Mouse (Mus musculus) myocyte (in vitro differentiated cells): Measurements from ENCODE around the gene Elp5. TPM values are rescaled to one million over a fixed set of nuclear protein-coding genes. Genes with fewer than 3 reads are reported as not detected.
A peak's percentile ranks its signal among the peaks of the same experiment; 100 is the strongest.

ENCODE experiments used
- H3K27me3 ChIP-seq: one replicate; pipeline ENCODE4 v1.6.1; 2011; ENCODE audit not compliant: control insufficient read depth, insufficient read depth, insufficient read length
- H3K36me3 ChIP-seq: one replicate; pipeline ENCODE4 v1.6.1; 2011; ENCODE audit not compliant: control insufficient read depth, insufficient read depth
- H3K4me2 ChIP-seq: one replicate; pipeline ENCODE4 v1.6.1; 2011; ENCODE audit warnings: low read depth, control low read depth
- H3K4me3 ChIP-seq: one replicate; pipeline ENCODE4 v1.5.1; 2011; ENCODE audit warnings: mild to moderate bottlenecking, control low read depth, moderate library complexity
- H3K79me2 ChIP-seq: one replicate; pipeline ENCODE4 v1.6.1; 2011; ENCODE audit not compliant: control insufficient read depth, insufficient read depth
- H3ac ChIP-seq: one replicate; pipeline ENCODE4 v1.6.1; 2011; ENCODE audit not compliant: control insufficient read depth, insufficient read length
- CEBPB ChIP-seq: IDR thresholded peaks from 2 replicates; pipeline ENCODE4 v1.6.1; 2011; ENCODE audit warnings: mild to moderate bottlenecking, moderate library complexity; ENCODE audit not compliant: poor library complexity, insufficient read depth, severe bottlenecking
- E2F4 ChIP-seq: IDR thresholded peaks from one replicate; pipeline ENCODE4 v1.6.1; 2011; ENCODE audit warnings: mild to moderate bottlenecking, control low read depth, moderate library complexity; ENCODE audit not compliant: insufficient read depth
- MAX ChIP-seq: IDR thresholded peaks from one replicate; pipeline ENCODE4 v1.6.1; 2011; ENCODE audit warnings: low read depth, mild to moderate bottlenecking, control low read depth
- MYOD1 ChIP-seq, 3 experiments: IDR thresholded peaks; one replicate each; pipeline ENCODE4 v1.6.1; 2011; ENCODE audit warnings: control low read depth in 2 of 3, low read depth in 2 of 3, mild to moderate bottlenecking in 2 of 3, moderate library complexity in 1 of 3; ENCODE audit not compliant: insufficient read length in 2 of 3, control insufficient read depth in 1 of 3
- MYOG ChIP-seq, 3 experiments: IDR thresholded peaks; one replicate each; pipeline ENCODE4 v1.6.1; 2011; ENCODE audit warnings: control low read depth in 2 of 3, low read depth in 2 of 3, mild to moderate bottlenecking in 2 of 3; ENCODE audit not compliant: insufficient read length in 2 of 3, control insufficient read depth in 1 of 3, insufficient read depth in 1 of 3
- POLR2A ChIP-seq: IDR thresholded peaks from one replicate; pipeline ENCODE4 v1.6.1; 2011; ENCODE audit warnings: low read depth, mild to moderate bottlenecking, control low read depth, moderate library complexity; ENCODE audit not compliant: insufficient read length
- POLR2AphosphoS2 ChIP-seq: IDR thresholded peaks from one replicate; pipeline ENCODE4 v1.6.1; 2011; ENCODE audit warnings: low read depth, control low read depth; ENCODE audit not compliant: insufficient read length
- REST ChIP-seq: IDR thresholded peaks from one replicate; pipeline ENCODE4 v1.6.1; 2011; ENCODE audit warnings: mild to moderate bottlenecking, control low read depth, moderate library complexity; ENCODE audit not compliant: insufficient read depth, insufficient read length
- SRF ChIP-seq: IDR thresholded peaks from one replicate; pipeline ENCODE4 v1.6.1; 2011; ENCODE audit warnings: low read depth; ENCODE audit not compliant: control insufficient read depth, insufficient read length
- TCF12 ChIP-seq: IDR thresholded peaks from one replicate; pipeline ENCODE4 v1.6.1; 2011; ENCODE audit warnings: mild to moderate bottlenecking, control low read depth; ENCODE audit not compliant: poor library complexity, insufficient read depth, severe bottlenecking
- TCF3 ChIP-seq: IDR thresholded peaks from one replicate; pipeline ENCODE4 v1.6.1; 2011; ENCODE audit warnings: low read depth, control low read depth; ENCODE audit not compliant: insufficient read length
- USF1 ChIP-seq: IDR thresholded peaks from one replicate; pipeline ENCODE4 v1.6.1; 2011; ENCODE audit warnings: low read depth, mild to moderate bottlenecking, control low read depth, moderate library complexity
- polyA plus RNA-seq: library from polyadenylated mRNA; unstranded; fragments of >200 nt; fragmentation: generic; extraction: Trizol; gene quantifications from one replicate; pipeline ENCODE4 v1.2.1, GENCODE M21; 2012; ENCODE audit warnings: missing spikeins

The Elp5 gene
- 91.5 TPM for polyA plus RNA-seq

DNA sequence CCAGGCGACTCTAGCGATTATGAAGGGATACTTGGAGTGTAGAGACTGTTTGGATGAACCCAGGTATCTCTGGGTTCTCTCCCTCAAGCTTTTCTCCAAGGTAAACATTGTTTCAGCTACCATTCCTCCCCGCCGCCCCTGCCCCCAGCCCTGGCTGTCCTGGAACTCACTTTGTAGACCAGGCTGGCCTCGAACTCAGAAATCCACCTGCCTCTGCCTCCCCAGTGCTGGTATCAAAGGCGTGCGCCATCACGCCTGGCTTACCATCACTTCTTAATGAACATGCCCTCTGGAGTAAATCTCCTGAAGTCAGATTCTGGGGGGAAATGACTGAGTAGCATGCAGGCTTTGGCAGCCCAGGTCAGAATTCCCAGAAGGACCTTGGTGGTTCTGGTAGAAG, at the start of gene Elp5:
TSS of gene Elp5 (minus strand) at position 293 of the 400 bp plus-strand sequence.
- TF ChIP-seq REST, result no peak
- no peak for TF ChIP-seq CEBPB
- TF ChIP-seq SRF, result no peak
- TF ChIP-seq E2F4, result no peak
- no peak for TF ChIP-seq MAX
- no peak for TF ChIP-seq POLR2AphosphoS2
- H3K36me3 ChIP-seq, result peaks cover 20% of the 10 kb centered on the region

DNA sequence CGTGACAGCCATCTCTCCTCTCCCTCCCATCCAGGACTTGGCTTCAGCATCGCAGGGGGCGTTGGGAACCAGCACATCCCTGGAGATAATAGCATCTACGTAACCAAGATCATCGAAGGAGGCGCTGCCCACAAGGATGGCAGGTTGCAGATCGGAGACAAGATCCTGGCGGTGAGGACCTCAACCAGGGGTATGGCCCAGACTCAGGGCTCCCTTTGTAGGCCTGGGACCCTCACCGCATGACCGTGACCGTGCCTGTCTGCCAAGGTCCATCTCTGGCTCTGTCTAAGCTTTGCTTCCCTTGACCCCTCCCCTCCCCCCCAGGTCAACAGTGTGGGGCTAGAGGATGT, 49.0 kb upstream of the Elp5 start:
- peaks cover 5% of the 10 kb centered on the region for H3K79me2 ChIP-seq
- H3K4me2 ChIP-seq, result no peak overlapping the region
- TF ChIP-seq SRF (no peak), CEBPB (no peak), USF1 (no peak), TCF12 (no peak), MYOD1 (IDR thresholded peaks at IDR 0.05; ENCODE audit: control insufficient read depth in 1 of 3, insufficient read length in 2 of 3, low read depth in 2 of 3) (no peak), E2F4 (no peak), MAX (no peak), REST (no peak), POLR2AphosphoS2 (no peak), MYOG (IDR thresholded peaks at IDR 0.05; ENCODE audit: control insufficient read depth in 1 of 3, insufficient read depth in 1 of 3, insufficient read length in 2 of 3, low read depth in 2 of 3) (no peak), POLR2A (no peak), TCF3 (no peak)
- no peaks in the 10 kb centered on the region for H3K27me3 ChIP-seq
- H3ac ChIP-seq, result no peak overlapping the region
- H3K36me3 ChIP-seq, result peaks cover 26% of the 10 kb centered on the region
- H3K4me3 ChIP-seq, result no peak overlapping the region

More for the DNA sequence above, at the start of gene Elp5:
- Histone ChIP-seq H3ac (peak within 1 kb of the TSS; percentile 93), H3K27me3 (no peaks in the 10 kb centered on the region), H3K4me2 (peak within 1 kb of the TSS; percentile 96), H3K79me2 (peaks cover 61% of the 10 kb centered on the region), H3K4me3 (peak within 1 kb of the TSS; percentile 73)

DNA sequence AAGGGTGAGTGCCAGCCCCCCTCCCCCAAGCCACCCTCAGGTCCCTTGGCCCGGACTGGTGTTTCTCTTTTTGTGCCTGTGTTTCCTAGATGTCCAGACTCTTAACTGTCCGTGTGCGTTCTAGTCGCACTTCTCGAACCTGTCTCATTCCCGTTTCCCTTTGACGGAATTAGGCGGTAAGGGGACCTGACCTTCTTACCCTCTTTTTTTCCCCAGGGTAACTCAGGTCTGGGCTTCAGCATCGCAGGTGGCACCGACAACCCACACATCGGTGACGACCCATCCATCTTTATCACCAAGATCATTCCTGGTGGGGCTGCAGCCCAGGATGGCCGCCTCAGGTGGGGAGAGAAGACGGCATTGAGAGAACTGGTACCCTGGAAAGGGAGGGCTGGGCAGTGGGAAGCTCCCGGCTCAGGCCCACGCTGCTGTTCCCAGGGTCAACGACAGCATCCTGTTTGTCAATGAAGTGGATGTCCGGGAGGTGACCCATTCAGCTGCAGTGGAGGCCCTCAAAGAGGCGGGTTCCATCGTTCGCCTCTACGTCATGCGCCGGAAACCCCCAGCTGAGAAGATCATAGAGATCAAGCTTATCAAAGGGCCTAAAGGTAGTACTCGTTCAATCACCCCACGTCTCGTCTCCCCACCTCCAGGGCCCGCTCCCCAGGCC, 48.5 kb upstream of the Elp5 start:
- no peaks in the 10 kb centered on the region for H3K27me3 ChIP-seq
- peaks cover 26% of the 10 kb centered on the region for H3K36me3 ChIP-seq
- H3ac ChIP-seq, result no peak overlapping the region
- no peak overlapping the region for H3K4me3 ChIP-seq
- peaks cover 7% of the 10 kb centered on the region for H3K79me2 ChIP-seq
- H3K4me2 ChIP-seq, result no peak overlapping the region
- TF ChIP-seq MAX (no peak), USF1 (no peak), SRF (no peak)

DNA sequence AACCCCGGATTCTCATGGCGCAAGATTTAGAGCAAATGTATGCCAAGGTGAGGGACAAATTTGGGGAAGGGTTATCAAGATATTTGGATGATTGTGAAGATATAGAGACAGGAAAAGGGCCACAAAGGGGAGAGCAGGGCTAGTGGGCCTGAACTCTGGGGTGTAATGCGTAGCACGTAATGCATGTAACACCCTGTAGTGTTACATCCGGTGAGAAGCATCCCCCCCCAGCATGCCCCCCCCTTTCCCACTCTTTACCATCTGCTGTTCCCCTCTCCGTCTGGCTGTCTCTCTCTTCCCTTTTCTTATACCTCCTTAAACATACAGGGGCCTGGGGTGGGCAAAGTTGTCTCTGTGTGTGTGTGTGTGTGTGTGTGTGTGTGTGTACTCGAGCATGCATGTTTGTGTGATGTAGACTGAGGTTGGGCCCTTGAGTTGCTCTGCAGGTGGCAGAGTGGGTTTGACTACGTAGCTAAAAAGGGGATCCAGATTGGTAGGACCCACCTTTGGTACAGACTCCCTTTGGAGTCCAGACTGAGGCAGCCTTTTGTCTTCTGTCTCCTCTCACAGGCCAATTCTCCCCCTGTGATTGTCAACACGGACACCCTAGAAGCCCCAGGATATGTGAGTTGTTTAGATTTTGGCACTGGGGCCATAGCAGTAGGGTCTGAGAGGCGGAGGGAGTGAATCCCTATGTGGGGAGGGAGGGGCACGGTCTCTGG, 47.7 kb upstream of the Elp5 start:
- Histone ChIP-seq H3ac (no peak overlapping the region), H3K27me3 (no peaks in the 10 kb centered on the region), H3K79me2 (peaks cover 7% of the 10 kb centered on the region), H3K4me3 (no peak overlapping the region), H3K4me2 (peak overlapping the region; percentile 90), H3K36me3 (peaks cover 19% of the 10 kb centered on the region)
- TF ChIP-seq CEBPB (no peak), MYOG (IDR thresholded peaks at IDR 0.05; ENCODE audit: control insufficient read depth in 1 of 3, insufficient read depth in 1 of 3, insufficient read length in 2 of 3, low read depth in 2 of 3) (no peak), E2F4 (no peak), TCF3 (no peak), REST (no peak), MYOD1 (IDR thresholded peaks at IDR 0.05; ENCODE audit: control insufficient read depth in 1 of 3, insufficient read length in 2 of 3, low read depth in 2 of 3) (no peak), SRF (no peak), USF1 (no peak), POLR2A (no peak), POLR2AphosphoS2 (no peak), MAX (no peak)

DNA sequence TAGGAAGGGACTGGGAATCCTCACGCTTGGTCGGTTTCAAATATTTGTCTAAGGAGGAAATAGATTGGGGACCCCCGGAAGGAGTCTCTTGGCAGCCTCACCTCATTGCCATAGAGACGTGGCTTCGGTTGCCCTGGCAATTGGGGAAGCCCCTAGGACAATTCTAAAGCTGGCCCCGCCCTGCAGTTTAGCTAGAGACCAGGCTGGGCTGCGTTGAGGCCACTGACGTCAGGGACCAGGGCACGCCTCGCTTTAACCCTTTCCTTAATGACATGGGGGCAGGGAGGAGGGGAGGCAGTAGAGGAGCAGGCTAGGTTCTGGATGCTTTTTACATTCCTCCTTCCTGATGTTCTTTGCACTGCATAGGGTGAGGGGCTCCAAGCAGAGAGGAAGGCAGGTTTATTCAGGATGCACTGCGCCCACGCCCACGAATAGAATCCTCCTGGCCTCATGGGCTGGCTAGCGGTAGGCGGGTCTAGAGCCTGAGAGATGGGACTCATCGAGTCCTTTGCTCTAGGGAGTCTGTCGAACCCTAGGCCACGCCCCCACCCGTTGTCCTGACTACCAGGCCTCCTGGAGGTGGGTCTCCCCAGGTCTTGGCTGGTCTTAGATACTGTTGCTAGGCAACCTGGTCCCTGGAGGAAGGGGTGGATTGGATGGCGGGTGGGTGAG, 46.9 kb upstream of the Elp5 start:
- H3ac ChIP-seq, result no peak overlapping the region
- H3K4me3 ChIP-seq, result peak overlapping the region; percentile 15
- H3K36me3 ChIP-seq, result peaks cover 13% of the 10 kb centered on the region
- H3K79me2 ChIP-seq, result peaks cover 14% of the 10 kb centered on the region
- peak overlapping the region; percentile 90 for H3K4me2 ChIP-seq
- TF ChIP-seq SRF (no peak), REST (no peak), POLR2AphosphoS2 (no peak), USF1 (no peak), TCF3 (no peak), MYOG (IDR thresholded peaks at IDR 0.05; ENCODE audit: control insufficient read depth in 1 of 3, insufficient read depth in 1 of 3, insufficient read length in 2 of 3, low read depth in 2 of 3) (no peak), TCF12 (no peak), MAX (no peak), E2F4 (no peak)
- H3K27me3 ChIP-seq, result no peaks in the 10 kb centered on the region
